Mouse (Mus musculus): ENCODE results near the gene Rhoc. TPM values are rescaled to one million over a fixed set of nuclear protein-coding genes. Genes with fewer than 3 reads are reported as not detected.
A peak's percentile ranks its signal among the peaks of the same experiment; 100 is the strongest.

Rhoc gene
- total RNA-seq, 2 experiments from 2014 or later: 42.1 to 43.3 TPM

- DNase-seq: no peak
- intact Hi-C loops (cut with DNase I): no loop called here
These were observed 4.1 kb upstream of the Rhoc start for GRCm38 (mm10) chr3:104783971-104784500.

- intact Hi-C loops (cut with DNase I): no loop called here
These were observed 2.9 kb upstream of the Rhoc start for GRCm38 (mm10) chr3:104785284-104785683.

GRCm38 (mm10) chr3:104788561-104789311 lies 561 bp downstream of the Rhoc start:
- peak; percentile 82 for DNase-seq
- intact Hi-C loops (cut with DNase I): no loop called here

More at GRCm38 (mm10) chr3:104785284-104785683, 2.9 kb upstream of the Rhoc start:
- no peak for DNase-seq

- intact Hi-C loops (cut with DNase I): no loop called here
- DNase-seq: no peak
These were observed 1.1 kb downstream of the Rhoc start for GRCm38 (mm10) chr3:104789312-104789605.

- peak; percentile 27 for DNase-seq
- intact Hi-C loops (cut with DNase I): no loop called here
These were observed 1.6 kb downstream of the Rhoc start for GRCm38 (mm10) chr3:104789822-104790221.

- intact Hi-C loops (cut with DNase I): no loop called here
- DNase-seq: no peak
These were observed 2.3 kb downstream of the Rhoc start for GRCm38 (mm10) chr3:104790401-104790937.

GRCm38 (mm10) chr3:104791017-104791416 lies 2.8 kb downstream of the Rhoc start:
- DNase-seq: no peak
- intact Hi-C loops (cut with DNase I): no loop called here

GRCm38 (mm10) chr3:104791671-104792070 lies 3.5 kb downstream of the Rhoc start:
- no peak for DNase-seq
- intact Hi-C loops (cut with DNase I): no loop called here

- intact Hi-C loops (cut with DNase I): no loop called here
- no peak for DNase-seq
These were observed 4.4 kb downstream of the Rhoc start for GRCm38 (mm10) chr3:104792360-104793270.

GRCm38 (mm10) chr3:104793871-104794828 lies 6.0 kb downstream of the Rhoc start:
- peak; percentile 94 for DNase-seq
- intact Hi-C loops (cut with DNase I): no loop called here

GRCm38 (mm10) chr3:104794953-104795470 lies 6.8 kb downstream of the Rhoc start:
- DNase-seq: no peak
- intact Hi-C loops (cut with DNase I): no loop called here

- DNase-seq: no peak
- intact Hi-C loops (cut with DNase I): no loop called here
These were observed 7.6 kb downstream of the Rhoc start for GRCm38 (mm10) chr3:104795661-104796340.

- no peak for DNase-seq
- intact Hi-C loops (cut with DNase I): no loop called here
These were observed 8.4 kb downstream of the Rhoc start for GRCm38 (mm10) chr3:104796430-104797082.

GRCm38 (mm10) chr3:104800681-104801080 lies 12.5 kb downstream of the Rhoc start:
- DNase-seq: no peak
- intact Hi-C loops (cut with DNase I): no loop called here

- no peak for DNase-seq
- intact Hi-C loops (cut with DNase I): no loop called here
These were observed 13.3 kb downstream of the Rhoc start for GRCm38 (mm10) chr3:104801481-104801880.

- no peak for DNase-seq
- intact Hi-C loops (cut with DNase I): no loop called here
These were observed 16.1 kb downstream of the Rhoc start for GRCm38 (mm10) chr3:104804312-104804711.

GRCm38 (mm10) chr3:104805539-104805938 lies 17.4 kb downstream of the Rhoc start:
- intact Hi-C loops (cut with DNase I): no loop called here
- DNase-seq: no peak

- intact Hi-C loops (cut with DNase I): no loop called here
- no peak for DNase-seq
These were observed 23.6 kb downstream of the Rhoc start for GRCm38 (mm10) chr3:104811752-104812151.

- no peak for DNase-seq
- intact Hi-C loops (cut with DNase I): no loop called here
These were observed 24.1 kb downstream of the Rhoc start for GRCm38 (mm10) chr3:104812254-104812653.
